Mouse (Mus musculus) myocyte (in vitro differentiated cells): ENCODE data around the gene Ptprc.

ENCODE experiments used
- CEBPB ChIP-seq: IDR thresholded peaks from 2 replicates; pipeline ENCODE4 v1.6.1; 2011; ENCODE audit warnings: mild to moderate bottlenecking, moderate library complexity; ENCODE audit not compliant: poor library complexity, insufficient read depth, severe bottlenecking
- E2F4 ChIP-seq: IDR thresholded peaks from one replicate; pipeline ENCODE4 v1.6.1; 2011; ENCODE audit warnings: mild to moderate bottlenecking, control low read depth, moderate library complexity; ENCODE audit not compliant: insufficient read depth
- MYOD1 ChIP-seq, 3 experiments: IDR thresholded peaks; one replicate each; pipeline ENCODE4 v1.6.1; 2011; ENCODE audit warnings: control low read depth in 2 of 3, low read depth in 2 of 3, mild to moderate bottlenecking in 2 of 3, moderate library complexity in 1 of 3; ENCODE audit not compliant: insufficient read length in 2 of 3, control insufficient read depth in 1 of 3
- MYOG ChIP-seq, 3 experiments: IDR thresholded peaks; one replicate each; pipeline ENCODE4 v1.6.1; 2011; ENCODE audit warnings: control low read depth in 2 of 3, low read depth in 2 of 3, mild to moderate bottlenecking in 2 of 3; ENCODE audit not compliant: insufficient read length in 2 of 3, control insufficient read depth in 1 of 3, insufficient read depth in 1 of 3
- POLR2A ChIP-seq: IDR thresholded peaks from one replicate; pipeline ENCODE4 v1.6.1; 2011; ENCODE audit warnings: low read depth, mild to moderate bottlenecking, control low read depth, moderate library complexity; ENCODE audit not compliant: insufficient read length
- POLR2AphosphoS2 ChIP-seq: IDR thresholded peaks from one replicate; pipeline ENCODE4 v1.6.1; 2011; ENCODE audit warnings: low read depth, control low read depth; ENCODE audit not compliant: insufficient read length
- SRF ChIP-seq: IDR thresholded peaks from one replicate; pipeline ENCODE4 v1.6.1; 2011; ENCODE audit warnings: low read depth; ENCODE audit not compliant: control insufficient read depth, insufficient read length
- USF1 ChIP-seq: IDR thresholded peaks from one replicate; pipeline ENCODE4 v1.6.1; 2011; ENCODE audit warnings: low read depth, mild to moderate bottlenecking, control low read depth, moderate library complexity

GRCm38 (mm10) chr1:138126843-138127242 lies 48.7 kb downstream of the Ptprc start:
- TF ChIP-seq POLR2A, result no peak
- TF ChIP-seq USF1, result no peak
- TF ChIP-seq MYOG (IDR thresholded peaks at IDR 0.05; ENCODE audit: control insufficient read depth in 1 of 3, insufficient read depth in 1 of 3, insufficient read length in 2 of 3, low read depth in 2 of 3), result no peak
- TF ChIP-seq E2F4, result no peak
- no peak for TF ChIP-seq POLR2AphosphoS2
- TF ChIP-seq MYOD1 (IDR thresholded peaks at IDR 0.05; ENCODE audit: control insufficient read depth in 1 of 3, insufficient read length in 2 of 3, low read depth in 2 of 3), result no peak
- no peak for TF ChIP-seq CEBPB
- TF ChIP-seq SRF, result no peak
